Mouse (Mus musculus): ENCODE measurements around the gene Drd1. TPM values are rescaled to one million over a fixed set of nuclear protein-coding genes. Genes with fewer than 3 reads are reported as not detected.
A peak's percentile ranks its signal among the peaks of the same experiment; 100 is the strongest.

The Drd1 gene
- total RNA-seq, 2 experiments from 2014 or later, result 26.0 to 28.0 TPM

GRCm38 (mm10) chr13:54075416-54075815, 19.9 kb upstream of the Drd1 start:
- intact Hi-C loops (cut with DNase I), result no loop called here
- DNase-seq, result no peak

GRCm38 (mm10) chr13:54073491-54073890, 18.0 kb upstream of the Drd1 start:
- DNase-seq, result peak; percentile 33
- intact Hi-C loops (cut with DNase I), result no loop called here

- intact Hi-C loops (cut with DNase I), result no loop called here
- no peak for DNase-seq
Observed at GRCm38 (mm10) chr13:54073066-54073465, 17.6 kb upstream of the Drd1 start.

GRCm38 (mm10) chr13:54072526-54073057, 17.1 kb upstream of the Drd1 start:
- intact Hi-C loops (cut with DNase I), result no loop called here
- DNase-seq, result no peak

- intact Hi-C loops (cut with DNase I), result no loop called here
- DNase-seq, result peak; percentile 69
Observed at GRCm38 (mm10) chr13:54071606-54072331, 16.3 kb upstream of the Drd1 start, which contains the start of gene Sfxn1. Sfxn1 (plus strand) TSS chr13:54071869.

- intact Hi-C loops (cut with DNase I), result no loop called here
- no peak for DNase-seq
Observed at GRCm38 (mm10) chr13:54071011-54071410, 15.5 kb upstream of the Drd1 start.

GRCm38 (mm10) chr13:54067617-54068166, 12.2 kb upstream of the Drd1 start:
- intact Hi-C loops (cut with DNase I), result no loop called here
- no peak for DNase-seq

- DNase-seq, result no peak
- intact Hi-C loops (cut with DNase I), result no loop called here
Observed at GRCm38 (mm10) chr13:54066081-54066746, 10.7 kb upstream of the Drd1 start.

- intact Hi-C loops (cut with DNase I), result no loop called here
- DNase-seq, result no peak
Observed at GRCm38 (mm10) chr13:54063292-54063691, 7.8 kb upstream of the Drd1 start.

- DNase-seq, result no peak
- intact Hi-C loops (cut with DNase I), result no loop called here
Observed at GRCm38 (mm10) chr13:54062068-54062467, 6.6 kb upstream of the Drd1 start.

- intact Hi-C loops (cut with DNase I), result loop anchor here (10.0 kb wide), 1 partner anchor 620 kb away; no protein-coding TSS in a partner anchor
- peak; percentile 23 for DNase-seq
Observed at GRCm38 (mm10) chr13:54054962-54055361, 543 bp downstream of the Drd1 start.

- intact Hi-C loops (cut with DNase I), result loop anchor here (10.0 kb wide), 1 partner anchor 617 kb away; no protein-coding TSS in a partner anchor
- DNase-seq, result no peak
Observed at GRCm38 (mm10) chr13:54051641-54052040, 3.9 kb downstream of the Drd1 start.

- DNase-seq, result no peak
- intact Hi-C loops (cut with DNase I), result no loop called here
Observed at GRCm38 (mm10) chr13:54048679-54049352, 6.7 kb downstream of the Drd1 start.

- intact Hi-C loops (cut with DNase I), result no loop called here
Observed at GRCm38 (mm10) chr13:54040256-54040655, 15.2 kb downstream of the Drd1 start.

GRCm38 (mm10) chr13:54037936-54038335, 17.6 kb downstream of the Drd1 start:
- DNase-seq, result no peak
- intact Hi-C loops (cut with DNase I), result no loop called here

More at GRCm38 (mm10) chr13:54040256-54040655, 15.2 kb downstream of the Drd1 start:
- DNase-seq, result no peak

- intact Hi-C loops (cut with DNase I), result no loop called here
- DNase-seq, result no peak
Observed at GRCm38 (mm10) chr13:54035541-54035940, 20.0 kb downstream of the Drd1 start.

GRCm38 (mm10) chr13:54033653-54034052, 21.9 kb downstream of the Drd1 start:
- DNase-seq, result no peak
- intact Hi-C loops (cut with DNase I), result no loop called here

GRCm38 (mm10) chr13:54027079-54027478, 28.4 kb downstream of the Drd1 start:
- intact Hi-C loops (cut with DNase I), result no loop called here
- DNase-seq, result no peak

GRCm38 (mm10) chr13:54023311-54023710, 32.2 kb downstream of the Drd1 start:
- DNase-seq, result peak; percentile 67
- intact Hi-C loops (cut with DNase I), result no loop called here

- DNase-seq, result peak; percentile 16
- intact Hi-C loops (cut with DNase I), result no loop called here
Observed at GRCm38 (mm10) chr13:54008716-54009115, 46.8 kb downstream of the Drd1 start.
